Mouse (Mus musculus) lung, postnatal 0 days (tissue): ENCODE results near the gene Nr3c2.

ENCODE experiments used
- CTCF ChIP-seq: IDR thresholded peaks from 2 replicates; pipeline ENCODE4 v1.5.1; 2016; ENCODE audit warnings: antibody characterized with exemption, mild to moderate bottlenecking
- EP300 ChIP-seq: IDR thresholded peaks from 2 replicates; pipeline ENCODE4 v1.6.1; 2016; ENCODE audit warnings: antibody characterized with exemption, mild to moderate bottlenecking, control low read depth

DNA sequence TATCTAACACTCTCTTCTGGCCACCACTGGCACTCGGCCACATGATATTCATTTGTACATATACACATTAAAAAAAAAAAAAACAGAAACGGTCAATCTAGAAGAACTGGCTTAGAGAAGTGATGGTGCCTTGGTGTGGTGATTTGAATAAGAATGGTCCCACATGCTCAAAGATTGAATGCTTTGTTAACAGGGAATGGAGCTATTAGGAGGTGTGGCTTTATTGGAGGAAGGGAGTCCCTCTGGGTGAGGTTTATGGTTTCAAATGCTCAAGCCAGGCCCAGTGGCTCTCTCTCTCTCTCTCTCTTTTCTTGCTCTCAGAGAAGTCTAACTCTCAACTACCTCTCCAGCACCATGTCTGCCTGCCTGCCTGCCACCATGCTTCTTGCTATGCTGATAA lies 20.3 kb downstream of the Nr3c2 start:
- TF ChIP-seq CTCF (no peak), EP300 (no peak)
